In genomic region chr19:55662521-55663223, GRCm38 (mm10) we compare ENCODE assay signal across 12 mouse cellular contexts.
DNase-seq lines count a peak whose midpoint lies in the region; ATAC-seq and TF ChIP-seq lines count a peak whose summit lies in the region.
"Had no signal": no experiment of that assay in that cellular context is flagged by ENCODE, and none has a peak within 500 bp of the region (broad histone marks: within the 10 kb centered on the region; RNA-seq: fewer than 3 reads in every experiment).

No protein-coding gene starts in this region.

- DNase-seq in forebrain, embryonic 11.5 days (ENCODE audit: low spot score): peak; percentile 77
- DNase-seq in embryonic facial prominence, embryonic 14.5 days (ENCODE audit: low spot score): no peak
- no peak for DNase-seq in stomach, postnatal 0 days (ENCODE audit: low spot score)
- no peak for DNase-seq in thymus, postnatal 25 days
- DNase-seq: adrenal gland, adult 2 months; kidney, adult 18-20 months; lung, postnatal 4 days had no signal

- H3K9ac ChIP-seq in forebrain, embryonic 11.5 days (ENCODE audit: low read length): peak overlapping the region; percentile 7; the same call in 1 of the 2 replicates
- no peak overlapping the region for H3K9ac ChIP-seq in forebrain, embryonic 16.5 days (replicated peaks; ENCODE audit: low read depth, low read length)
- no peak overlapping the region for H3K9ac ChIP-seq in midbrain, embryonic 12.5 days (replicated peaks)
- no peak overlapping the region for H3K9ac ChIP-seq in midbrain, embryonic 16.5 days (ENCODE audit: low read depth, low read length)
- no peak overlapping the region for H3K9ac ChIP-seq in embryonic facial prominence, embryonic 14.5 days (ENCODE audit: low read depth, low read length)
- H3K9ac ChIP-seq in neural tube, embryonic 14.5 days (replicated peaks; ENCODE audit: low read depth, low read length): no peak overlapping the region
- H3K9ac ChIP-seq in stomach, postnatal 0 days (ENCODE audit: low read length): no peak overlapping the region
- H3K9ac ChIP-seq: neural tube, embryonic 12.5 days had no signal

- no peaks in the 10 kb centered on the region for H3K9me3 ChIP-seq in forebrain, embryonic 11.5 days (ENCODE audit: control insufficient read depth, low read length)
- no peaks in the 10 kb centered on the region for H3K9me3 ChIP-seq in forebrain, embryonic 16.5 days (ENCODE audit: control insufficient read depth, low read length)
- no peaks in the 10 kb centered on the region for H3K9me3 ChIP-seq in midbrain, embryonic 12.5 days
- H3K9me3 ChIP-seq in midbrain, embryonic 16.5 days (replicated peaks; ENCODE audit: control insufficient read depth, low read length, poor library complexity, severe bottlenecking): no peaks in the 10 kb centered on the region
- H3K9me3 ChIP-seq in embryonic facial prominence, embryonic 14.5 days (ENCODE audit: control insufficient read depth, low read length): no peaks in the 10 kb centered on the region
- H3K9me3 ChIP-seq in neural tube, embryonic 14.5 days (ENCODE audit: control insufficient read depth, low read length): no peaks in the 10 kb centered on the region
- H3K9me3 ChIP-seq in stomach, postnatal 0 days (ENCODE audit: control insufficient read depth, low read length): no peaks in the 10 kb centered on the region
- H3K9me3 ChIP-seq: neural tube, embryonic 12.5 days had no signal

- no peak for TF ChIP-seq CTCF in stomach, postnatal 0 days (IDR thresholded peaks at IDR 0.05; ENCODE audit: low read depth)

- no peak overlapping the region for H3K27ac ChIP-seq in forebrain, embryonic 11.5 days (ENCODE audit: low read depth, low read length)
- H3K27ac ChIP-seq in forebrain, embryonic 16.5 days (ENCODE audit: low read length): no peak overlapping the region
- H3K27ac ChIP-seq in midbrain, embryonic 12.5 days (replicated peaks): peak overlapping the region; percentile 54
- no peak overlapping the region for H3K27ac ChIP-seq in midbrain, embryonic 16.5 days (ENCODE audit: low read length)
- no peak overlapping the region for H3K27ac ChIP-seq in embryonic facial prominence, embryonic 14.5 days (replicated peaks; ENCODE audit: low read depth, low read length)
- no peak overlapping the region for H3K27ac ChIP-seq in neural tube, embryonic 14.5 days (ENCODE audit: low read depth, low read length)
- H3K27ac ChIP-seq in stomach, postnatal 0 days (replicated peaks): no peak overlapping the region
- H3K27ac ChIP-seq: neural tube, embryonic 12.5 days had no signal

- H3K4me2 ChIP-seq in forebrain, embryonic 11.5 days (ENCODE audit: low read depth, low read length, severe bottlenecking): no peak overlapping the region
- H3K4me2 ChIP-seq in forebrain, embryonic 16.5 days (ENCODE audit: low read length): no peak overlapping the region
- no peak overlapping the region for H3K4me2 ChIP-seq in midbrain, embryonic 12.5 days (replicated peaks)
- no peak overlapping the region for H3K4me2 ChIP-seq in midbrain, embryonic 16.5 days (ENCODE audit: low read length)
- H3K4me2 ChIP-seq in embryonic facial prominence, embryonic 14.5 days (ENCODE audit: low read depth, low read length): no peak overlapping the region
- no peak overlapping the region for H3K4me2 ChIP-seq in neural tube, embryonic 14.5 days (ENCODE audit: low read depth, low read length)
- H3K4me2 ChIP-seq in stomach, postnatal 0 days (replicated peaks; ENCODE audit: low read depth): no peak overlapping the region
- H3K4me2 ChIP-seq: neural tube, embryonic 12.5 days had no signal

- no peak for TF ChIP-seq EP300 in stomach, postnatal 0 days (optimal IDR thresholded peaks at IDR 0.05)

- H3K36me3 ChIP-seq in forebrain, embryonic 11.5 days (ENCODE audit: control insufficient read depth, insufficient read depth, low read length): no peaks in the 10 kb centered on the region
- H3K36me3 ChIP-seq in forebrain, embryonic 16.5 days (ENCODE audit: control insufficient read depth, insufficient read depth): no peaks in the 10 kb centered on the region
- no peaks in the 10 kb centered on the region for H3K36me3 ChIP-seq in midbrain, embryonic 12.5 days
- H3K36me3 ChIP-seq in midbrain, embryonic 16.5 days (ENCODE audit: control insufficient read depth, insufficient read depth, low read length): no peaks in the 10 kb centered on the region
- H3K36me3 ChIP-seq in embryonic facial prominence, embryonic 14.5 days (ENCODE audit: control insufficient read depth, insufficient read depth, low read length): no peaks in the 10 kb centered on the region
- H3K36me3 ChIP-seq in neural tube, embryonic 14.5 days (ENCODE audit: control insufficient read depth, insufficient read depth, low read length): no peaks in the 10 kb centered on the region
- no peaks in the 10 kb centered on the region for H3K36me3 ChIP-seq in stomach, postnatal 0 days (ENCODE audit: control insufficient read depth, insufficient read depth, low read length)
- H3K36me3 ChIP-seq: neural tube, embryonic 12.5 days had no signal

- 18% methylated on average over 5 of the region's 5 CpGs for WGBS in forebrain, embryonic 11.5 days
- 14% methylated on average over 5 of the region's 5 CpGs for WGBS in forebrain, embryonic 16.5 days
- WGBS in midbrain, embryonic 12.5 days: 45% methylated on average over 5 of the region's 5 CpGs
- 33% methylated on average over 5 of the region's 5 CpGs for WGBS in midbrain, embryonic 16.5 days
- 28% methylated on average over 5 of the region's 5 CpGs for WGBS in embryonic facial prominence, embryonic 14.5 days
- 24% methylated on average over 5 of the region's 5 CpGs for WGBS in neural tube, embryonic 14.5 days
- 67% methylated on average over 5 of the region's 5 CpGs for WGBS in stomach, postnatal 0 days

- H3K4me3 ChIP-seq in forebrain, embryonic 11.5 days (ENCODE audit: low read depth, low read length): no peak overlapping the region
- H3K4me3 ChIP-seq in forebrain, embryonic 16.5 days (replicated peaks; ENCODE audit: low read length): no peak overlapping the region
- H3K4me3 ChIP-seq in midbrain, embryonic 12.5 days: no peak overlapping the region
- no peak overlapping the region for H3K4me3 ChIP-seq in midbrain, embryonic 16.5 days (ENCODE audit: low read depth, low read length)
- H3K4me3 ChIP-seq in embryonic facial prominence, embryonic 14.5 days (ENCODE audit: low read depth, low read length): no peak overlapping the region
- no peak overlapping the region for H3K4me3 ChIP-seq in neural tube, embryonic 14.5 days (ENCODE audit: low read depth, low read length)
- H3K4me3 ChIP-seq in stomach, postnatal 0 days (ENCODE audit: low read depth, low read length): no peak overlapping the region
- H3K4me3 ChIP-seq: neural tube, embryonic 12.5 days had no signal

- H3K4me1 ChIP-seq in forebrain, embryonic 11.5 days (replicated peaks; ENCODE audit: control insufficient read depth, insufficient read depth, low read length): 0 out of 2 replicates have a peak, but pooled peaks cover 2% of the 10 kb centered on the region
- peaks cover 3% of the 10 kb centered on the region for H3K4me1 ChIP-seq in forebrain, embryonic 16.5 days (replicated peaks; ENCODE audit: control insufficient read depth, insufficient read depth, low read length)
- peaks cover 8% of the 10 kb centered on the region for H3K4me1 ChIP-seq in midbrain, embryonic 12.5 days
- H3K4me1 ChIP-seq in midbrain, embryonic 16.5 days (ENCODE audit: control insufficient read depth, insufficient read depth, low read length): peaks cover 2% of the 10 kb centered on the region; the same call in 1 of the 2 replicates
- H3K4me1 ChIP-seq in embryonic facial prominence, embryonic 14.5 days (ENCODE audit: control insufficient read depth, insufficient read depth, low read length): peaks cover 2% of the 10 kb centered on the region; the same call in 1 of the 2 replicates
- no peaks in the 10 kb centered on the region for H3K4me1 ChIP-seq in neural tube, embryonic 14.5 days (ENCODE audit: control insufficient read depth, insufficient read depth, low read length)
- no peaks in the 10 kb centered on the region for H3K4me1 ChIP-seq in stomach, postnatal 0 days (replicated peaks; ENCODE audit: control insufficient read depth, insufficient read depth)

- H3K27me3 ChIP-seq in forebrain, embryonic 11.5 days (ENCODE audit: control insufficient read depth, insufficient read depth, low read length): no peaks in the 10 kb centered on the region
- no peaks in the 10 kb centered on the region for H3K27me3 ChIP-seq in forebrain, embryonic 16.5 days (replicated peaks; ENCODE audit: control insufficient read depth, insufficient read depth, low read length)
- 0 out of 2 replicates have a peak, but pooled peaks cover 4% of the 10 kb centered on the region for H3K27me3 ChIP-seq in midbrain, embryonic 12.5 days
- H3K27me3 ChIP-seq in midbrain, embryonic 16.5 days (ENCODE audit: control insufficient read depth, insufficient read depth, low read depth, low read length): no peaks in the 10 kb centered on the region
- no peaks in the 10 kb centered on the region for H3K27me3 ChIP-seq in embryonic facial prominence, embryonic 14.5 days (replicated peaks; ENCODE audit: control insufficient read depth, insufficient read depth, low read length)
- H3K27me3 ChIP-seq in neural tube, embryonic 14.5 days (ENCODE audit: control insufficient read depth, insufficient read depth, low read length): no peaks in the 10 kb centered on the region
- no peaks in the 10 kb centered on the region for H3K27me3 ChIP-seq in stomach, postnatal 0 days (ENCODE audit: control insufficient read depth, insufficient read depth, low read length)
- H3K27me3 ChIP-seq: neural tube, embryonic 12.5 days had no signal

- ATAC-seq in forebrain, embryonic 11.5 days (replicated peaks; ENCODE audit: low FRiP score): no peak
- no peak for ATAC-seq in forebrain, embryonic 16.5 days
- ATAC-seq in midbrain, embryonic 12.5 days (ENCODE audit: low FRiP score, low read depth): no peak
- ATAC-seq in midbrain, embryonic 16.5 days: no peak
- ATAC-seq in embryonic facial prominence, embryonic 14.5 days (ENCODE audit: low read depth): peak; percentile 47
- ATAC-seq in neural tube, embryonic 14.5 days (ENCODE audit: low read depth): peak; percentile 41; the same call in 1 of the 2 replicates
- no peak for ATAC-seq in stomach, postnatal 0 days (ENCODE audit: low FRiP score, low TSS enrichment)

Comparison
In these comparisons a context has a peak if more than half of its experiments do, and no peak if none do; other contexts are left out.
1. ATAC-seq: peak in embryonic facial prominence, embryonic 14.5 days (single experiment) and neural tube, embryonic 14.5 days (single experiment); none in forebrain, embryonic 11.5 days (single experiment), forebrain, embryonic 16.5 days (single experiment), midbrain, embryonic 12.5 days (single experiment), midbrain, embryonic 16.5 days (single experiment) and stomach, postnatal 0 days (single experiment).